In genomic region chr9:114389905-114390748, GRCm38 (mm10) we compare ENCODE assay signal across 8 mouse cellular contexts. TPM values are rescaled to one million over a fixed set of nuclear protein-coding genes. Genes with fewer than 3 reads are reported as not detected.
DNase-seq lines count a peak whose midpoint lies in the region; ATAC-seq and TF ChIP-seq lines count a peak whose summit lies in the region.

Gene Crtap (minus strand): TSS chr9:114390675.

- H3K36me3 ChIP-seq in intestine, embryonic 15.5 days: no peaks in the 10 kb centered on the region
- H3K36me3 ChIP-seq in liver, adult 2 months (ENCODE audit: control insufficient read depth, insufficient read depth, low read length): no peaks in the 10 kb centered on the region
- no peaks in the 10 kb centered on the region for H3K36me3 ChIP-seq in midbrain, postnatal 0 days (ENCODE audit: insufficient read depth, low read length)
- peaks cover 2% of the 10 kb centered on the region; the same call in 1 of the 2 replicates for H3K36me3 ChIP-seq in stomach, embryonic 16.5 days (ENCODE audit: control insufficient read depth, insufficient read depth, low read length)

- peak within 1 kb of the TSS; percentile 88 for H3K4me2 ChIP-seq in intestine, embryonic 15.5 days (replicated peaks)
- H3K4me2 ChIP-seq in midbrain, postnatal 0 days (ENCODE audit: low read depth, low read length, poor library complexity, severe bottlenecking): peak within 1 kb of the TSS; percentile 84
- peak within 1 kb of the TSS; percentile 71 for H3K4me2 ChIP-seq in stomach, embryonic 16.5 days (ENCODE audit: low read depth, low read length)

- peak; percentile 86 for ATAC-seq in intestine, embryonic 15.5 days
- ATAC-seq in midbrain, postnatal 0 days (ENCODE audit: low FRiP score): peak; percentile 73
- ATAC-seq in stomach, embryonic 16.5 days (ENCODE audit: insufficient read depth, low FRiP score): peak; percentile 83

- no peaks in the 10 kb centered on the region for H3K9me3 ChIP-seq in intestine, embryonic 15.5 days
- H3K9me3 ChIP-seq in midbrain, postnatal 0 days (ENCODE audit: low read length): no peaks in the 10 kb centered on the region
- no peaks in the 10 kb centered on the region for H3K9me3 ChIP-seq in stomach, embryonic 16.5 days (replicated peaks; ENCODE audit: control insufficient read depth, low read length)

- no peaks in the 10 kb centered on the region for H3K27me3 ChIP-seq in intestine, embryonic 15.5 days (replicated peaks)
- H3K27me3 ChIP-seq in liver, adult 2 months (ENCODE audit: control insufficient read depth, insufficient read depth, low read length): no peaks in the 10 kb centered on the region
- H3K27me3 ChIP-seq in midbrain, postnatal 0 days (ENCODE audit: insufficient read depth, low read length): no peaks in the 10 kb centered on the region
- H3K27me3 ChIP-seq in stomach, embryonic 16.5 days (ENCODE audit: control insufficient read depth, insufficient read depth, low read length): no peaks in the 10 kb centered on the region

- H3K4me3 ChIP-seq in intestine, embryonic 15.5 days (replicated peaks): peak within 1 kb of the TSS; percentile 88
- peak within 1 kb of the TSS; percentile 88 for H3K4me3 ChIP-seq in liver, adult 2 months (ENCODE audit: insufficient read depth, low read depth, low read length)
- H3K4me3 ChIP-seq in midbrain, postnatal 0 days (ENCODE audit: low read depth, low read length): peak within 1 kb of the TSS; percentile 53
- H3K4me3 ChIP-seq in stomach, embryonic 16.5 days (replicated peaks; ENCODE audit: low read length): peak within 1 kb of the TSS; percentile 84

- TF ChIP-seq POLR2A in liver, adult 2 months (IDR thresholded peaks at IDR 0.05; ENCODE audit: extremely low read depth, insufficient read depth, low read length): no peak

- peaks cover 19% of the 10 kb centered on the region for H3K4me1 ChIP-seq in intestine, embryonic 15.5 days (replicated peaks)
- H3K4me1 ChIP-seq in liver, adult 2 months (ENCODE audit: control insufficient read depth, insufficient read depth, low read length): peaks cover 2% of the 10 kb centered on the region; the same call in 1 of the 2 replicates
- no peaks in the 10 kb centered on the region for H3K4me1 ChIP-seq in midbrain, postnatal 0 days (ENCODE audit: insufficient read depth, low read length)
- H3K4me1 ChIP-seq in stomach, embryonic 16.5 days (ENCODE audit: control insufficient read depth, insufficient read depth, low read length): peaks cover 14% of the 10 kb centered on the region; the same call in 1 of the 2 replicates

- H3K79me2 ChIP-seq in liver, adult 2 months (ENCODE audit: control insufficient read depth, insufficient read depth, low read length): no peaks in the 10 kb centered on the region

- no peak for TF ChIP-seq CTCF in liver, adult 2 months (IDR thresholded peaks at IDR 0.05; ENCODE audit: low read depth, low read length)
- TF ChIP-seq CTCF in midbrain, postnatal 0 days (IDR thresholded peaks at IDR 0.05): no peak

- peak within 1 kb of the TSS; percentile 88 for H3K9ac ChIP-seq in intestine, embryonic 15.5 days
- H3K9ac ChIP-seq in liver, adult 2 months (ENCODE audit: low read depth, low read length): peak within 1 kb of the TSS; percentile 75
- H3K9ac ChIP-seq in midbrain, postnatal 0 days (replicated peaks; ENCODE audit: low read length, poor library complexity, severe bottlenecking): peak within 1 kb of the TSS; percentile 62
- peak within 1 kb of the TSS; percentile 94 for H3K9ac ChIP-seq in stomach, embryonic 16.5 days (ENCODE audit: low read length)

- peak within 1 kb of the TSS; percentile 95 for H3K27ac ChIP-seq in intestine, embryonic 15.5 days
- H3K27ac ChIP-seq in liver, adult 2 months (replicated peaks; ENCODE audit: insufficient read depth, low read depth, low read length): no peak within 1 kb of the TSS
- peak within 1 kb of the TSS; percentile 19; the same call in 1 of the 2 replicates for H3K27ac ChIP-seq in midbrain, postnatal 0 days (ENCODE audit: low read depth, low read length)
- peak within 1 kb of the TSS; percentile 94 for H3K27ac ChIP-seq in stomach, embryonic 16.5 days (ENCODE audit: low read length)

- DNase-seq in A20 (ENCODE audit: low read depth, low spot score) (peak; percentile 88), adipocyte (ENCODE audit: low spot score) (peak; percentile 57)
- DNase-seq in embryo, embryonic 10.5 days (ENCODE audit: low spot score): peak; percentile 73
- DNase-seq in gonadal fat pad, adult 2 months (ENCODE audit: low read depth): no peak
- no peak for DNase-seq in liver, adult 2 months (ENCODE audit: extremely low read depth, low read depth, low spot score)
- DNase-seq in midbrain, postnatal 0 days (ENCODE audit: low spot score): peak; percentile 48

- WGBS in intestine, embryonic 15.5 days: 1% methylated on average over 96 of the region's 96 CpGs
- 3% methylated on average over 95 of the region's 96 CpGs for WGBS in liver, adult 2 months
- 1% methylated on average over 84 of the region's 96 CpGs for WGBS in midbrain, postnatal 0 days
- under 1% methylated on average over 95 of the region's 96 CpGs for WGBS in stomach, embryonic 16.5 days

RNA-seq across cellular contexts. Expression of gene Crtap, which starts in this region (rescaled TPM):
- polyA plus RNA-seq in gonadal fat pad, adult 2 months (2012; rRNA removed): 80.3 and 106 TPM in 2 replicates
- polyA plus RNA-seq in intestine, embryonic 15.5 days (2015; fragmentation: Nextera tagmentation; extraction: Ambion mirVana): 107 and 110 TPM in 2 replicates
- total RNA-seq in liver, adult 2 months (2014; rRNA removed): 4.8 and 5.5 TPM in 2 replicates
- polyA plus RNA-seq in liver, adult 2 months (2012; rRNA removed): 9.6 and 12.7 TPM in 2 replicates
- 12.6 and 21.4 TPM in 2 replicates for total RNA-seq in midbrain, postnatal 0 days (2014; rRNA removed)
- polyA plus RNA-seq in midbrain, postnatal 0 days (2015; fragmentation: Nextera tagmentation; extraction: Ambion mirVana): 25.8 and 26.0 TPM in 2 replicates
- polyA plus RNA-seq in stomach, embryonic 16.5 days (2015; fragmentation: Nextera tagmentation; extraction: Ambion mirVana): 107 and 122 TPM in 2 replicates

Comparison
In these comparisons a context has a peak if more than half of its experiments do, and no peak if none do; other contexts are left out.
1. DNase-seq: peak in A20 (single experiment), adipocyte (single experiment), embryo, embryonic 10.5 days (single experiment) and midbrain, postnatal 0 days (single experiment); none in gonadal fat pad, adult 2 months (single experiment) and liver, adult 2 months (single experiment).
2. Peak in every context shown above with its lines, with median percentiles within 50 percentile points of each other: ATAC-seq, H3K4me2 ChIP-seq, H3K4me3 ChIP-seq and H3K9ac ChIP-seq.